Mouse (Mus musculus) megakaryocyte-erythroid progenitor cell, adult 5 weeks (primary cell): Measurements from ENCODE around the gene Gm20883. TPM values are rescaled to one million over a fixed set of nuclear protein-coding genes. Genes with fewer than 3 reads are reported as not detected.

Experiments
- polyA plus RNA-seq: library from polyadenylated mRNA; stranded (reverse); fragments of >175 nt; gene quantifications from 2 replicates; pipeline ENCODE4 v1.2.3, GENCODE M21; 2012

Gm20883 gene
- polyA plus RNA-seq = not detected in 2 replicates

DNA sequence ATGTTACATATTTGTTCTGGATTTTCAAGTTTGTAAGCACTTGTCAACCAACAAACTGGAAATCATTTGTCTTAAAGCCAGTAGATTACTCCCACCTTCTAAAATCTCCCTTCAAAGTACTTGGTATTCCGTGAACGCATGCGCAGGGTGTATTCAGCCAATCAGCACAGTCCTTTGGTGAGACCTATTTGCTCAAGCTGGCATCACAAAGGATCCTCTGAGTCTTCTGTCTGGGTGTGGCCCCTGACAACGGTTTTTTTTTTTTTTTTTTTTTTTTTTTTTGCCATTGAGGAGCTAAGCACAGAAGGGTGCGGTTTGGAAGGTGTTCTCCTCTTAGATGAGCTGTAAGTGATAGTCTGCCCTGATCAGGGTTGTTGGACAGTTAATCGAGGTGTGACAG is at the start of gene Gm20883:
Gene Gm20883, plus strand, starts transcription at position 301 of the 400 bp plus-strand sequence.

